Mouse (Mus musculus): ENCODE data around the gene Rab28. TPM values are rescaled to one million over a fixed set of nuclear protein-coding genes. Genes with fewer than 3 reads are reported as not detected.

The Rab28 gene
- polyA plus RNA-seq, 1 experiment from 2014 or later, result 55.6 TPM

DNA sequence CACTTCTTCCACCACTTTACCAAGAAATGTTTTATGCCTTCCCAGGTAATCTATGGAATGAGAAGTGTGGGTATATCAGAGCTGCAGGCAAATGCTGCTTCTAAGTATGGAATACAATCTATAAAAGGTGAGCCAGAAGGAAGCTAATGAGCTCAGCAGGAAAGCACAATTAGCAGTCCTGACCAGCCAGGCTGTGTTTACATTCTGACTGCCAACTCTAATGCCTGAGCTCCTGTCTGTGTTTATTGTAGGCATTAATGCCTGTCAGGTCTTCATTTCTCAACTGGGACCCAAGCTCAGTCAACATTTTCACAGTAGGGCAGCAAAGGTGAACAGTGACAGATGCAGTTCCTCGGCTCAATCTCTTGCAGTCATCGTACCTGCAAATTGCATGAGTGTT lies 129.9 kb downstream of the Rab28 start:
- no peak for ATAC-seq (ENCODE audit: low FRiP score, low TSS enrichment)
- no peaks in the 10 kb centered on the region for H3K36me3 ChIP-seq (ENCODE audit: insufficient read depth, low read length)
- no peaks in the 10 kb centered on the region for H3K4me1 ChIP-seq (ENCODE audit: insufficient read depth, low read length)
- H3K9ac ChIP-seq (replicated peaks; ENCODE audit: low read length), result no peak overlapping the region
- H3K4me3 ChIP-seq (ENCODE audit: low read length), result no peak overlapping the region
- H3K27me3 ChIP-seq (ENCODE audit: insufficient read depth, low read length), result no peaks in the 10 kb centered on the region
- H3K27ac ChIP-seq (ENCODE audit: low read length), result no peak overlapping the region
- no peaks in the 10 kb centered on the region for H3K9me3 ChIP-seq (ENCODE audit: low read length)
- no peak overlapping the region for H3K4me2 ChIP-seq (replicated peaks; ENCODE audit: low read depth, low read length)
- 83% methylated on average over 2 of the region's 2 CpGs for WGBS

Other genes with a start within 250 kb of the Rab28 start
- gene Nkx3-2, start 56.3 kb upstream of the Rab28 start, polyA plus RNA-seq (2015; fragmentation: Nextera tagmentation; extraction: Ambion mirVana), result not detected in 2 replicates
- gene Bod1l, start 136.2 kb upstream of the Rab28 start, polyA plus RNA-seq (2015; fragmentation: Nextera tagmentation; extraction: Ambion mirVana), result 19.0 and 20.9 TPM in 2 replicates